Mouse (Mus musculus): Measurements from ENCODE around the gene Fis1. TPM values are rescaled to one million over a fixed set of nuclear protein-coding genes. Genes with fewer than 3 reads are reported as not detected.

The Fis1 gene
- polyA plus RNA-seq, 1 experiment from 2014 or later = 285 TPM

GRCm38 (mm10) chr5:136967592-136967991 is 14.5 kb downstream of the Fis1 start:
- no peaks in the 10 kb centered on the region for H3K27me3 ChIP-seq (ENCODE audit: control insufficient read depth, insufficient read depth, low read length)
- H3K27ac ChIP-seq (ENCODE audit: low read depth, low read length) = no peak overlapping the region
- 76% methylated on average over 10 of the region's 10 CpGs for WGBS
- DNase-seq (ENCODE audit: low spot score) (no peak), ATAC-seq (ENCODE audit: insufficient read depth, low FRiP score, low TSS enrichment) (no peak)
- H3K4me2 ChIP-seq (ENCODE audit: low read depth) = no peak overlapping the region
- H3K4me1 ChIP-seq (ENCODE audit: control insufficient read depth, insufficient read depth, low read length) = 0 out of 2 replicates have a peak, but pooled peaks cover 6% of the 10 kb centered on the region
- H3K9ac ChIP-seq (ENCODE audit: low read length) = no peak overlapping the region
- peaks cover 14% of the 10 kb centered on the region; the same call in 1 of the 2 replicates for H3K36me3 ChIP-seq (ENCODE audit: control insufficient read depth, insufficient read depth, low read length)
- H3K9me3 ChIP-seq (ENCODE audit: control insufficient read depth, low read length) = no peaks in the 10 kb centered on the region
- no peak overlapping the region for H3K4me3 ChIP-seq (ENCODE audit: low read depth, low read length)

GRCm38 (mm10) chr5:136970703-136971102 is 17.6 kb downstream of the Fis1 start:
- Histone ChIP-seq H3K4me3 (ENCODE audit: low read depth, low read length) (no peak overlapping the region), H3K27ac (ENCODE audit: low read depth, low read length) (no peak overlapping the region), H3K27me3 (ENCODE audit: control insufficient read depth, insufficient read depth, low read length) (no peaks in the 10 kb centered on the region), H3K4me2 (ENCODE audit: low read depth) (no peak overlapping the region), H3K36me3 (ENCODE audit: control insufficient read depth, insufficient read depth, low read length) (0 out of 2 replicates have a peak, but pooled peaks cover 6% of the 10 kb centered on the region), H3K9ac (ENCODE audit: low read length) (no peak overlapping the region), H3K9me3 (ENCODE audit: control insufficient read depth, low read length) (no peaks in the 10 kb centered on the region), H3K4me1 (ENCODE audit: control insufficient read depth, insufficient read depth, low read length) (0 out of 2 replicates have a peak, but pooled peaks cover 4% of the 10 kb centered on the region)
- no peak for ATAC-seq (ENCODE audit: insufficient read depth, low FRiP score, low TSS enrichment)
- WGBS = 65% methylated on average over 1 of the region's 1 CpGs
- peak; percentile 54 for DNase-seq (ENCODE audit: low spot score)

GRCm38 (mm10) chr5:136973670-136974069 is 20.6 kb downstream of the Fis1 start:
- Histone ChIP-seq H3K9ac (ENCODE audit: low read length) (no peak overlapping the region), H3K4me1 (ENCODE audit: control insufficient read depth, insufficient read depth, low read length) (no peaks in the 10 kb centered on the region), H3K4me3 (ENCODE audit: low read depth, low read length) (no peak overlapping the region), H3K4me2 (ENCODE audit: low read depth) (no peak overlapping the region), H3K27ac (ENCODE audit: low read depth, low read length) (no peak overlapping the region), H3K9me3 (ENCODE audit: control insufficient read depth, low read length) (no peaks in the 10 kb centered on the region), H3K36me3 (ENCODE audit: control insufficient read depth, insufficient read depth, low read length) (no peaks in the 10 kb centered on the region), H3K27me3 (ENCODE audit: control insufficient read depth, insufficient read depth, low read length) (no peaks in the 10 kb centered on the region)
- ATAC-seq (ENCODE audit: insufficient read depth, low FRiP score, low TSS enrichment) (no peak), DNase-seq (ENCODE audit: low spot score) (no peak)
- 79% methylated on average over 8 of the region's 8 CpGs for WGBS

GRCm38 (mm10) chr5:136977769-136978168 is 24.7 kb downstream of the Fis1 start:
- 0 out of 2 replicates have a peak, but pooled peaks cover 2% of the 10 kb centered on the region for H3K36me3 ChIP-seq (ENCODE audit: control insufficient read depth, insufficient read depth, low read length)
- WGBS = 80% methylated on average over 3 of the region's 4 CpGs

GRCm38 (mm10) chr5:136979762-136980161 is 26.7 kb downstream of the Fis1 start:
- DNase-seq (ENCODE audit: low spot score) (no peak), ATAC-seq (ENCODE audit: insufficient read depth, low FRiP score, low TSS enrichment) (no peak)
- Histone ChIP-seq H3K4me2 (ENCODE audit: low read depth) (no peak overlapping the region), H3K27me3 (ENCODE audit: control insufficient read depth, insufficient read depth, low read length) (no peaks in the 10 kb centered on the region), H3K9ac (ENCODE audit: low read length) (no peak overlapping the region), H3K9me3 (ENCODE audit: control insufficient read depth, low read length) (no peaks in the 10 kb centered on the region), H3K4me1 (ENCODE audit: control insufficient read depth, insufficient read depth, low read length) (no peaks in the 10 kb centered on the region), H3K27ac (ENCODE audit: low read depth, low read length) (no peak overlapping the region), H3K36me3 (ENCODE audit: control insufficient read depth, insufficient read depth, low read length) (0 out of 2 replicates have a peak, but pooled peaks cover 2% of the 10 kb centered on the region), H3K4me3 (ENCODE audit: low read depth, low read length) (no peak overlapping the region)
- WGBS = 84% methylated on average over 2 of the region's 2 CpGs

More at GRCm38 (mm10) chr5:136977769-136978168, 24.7 kb downstream of the Fis1 start:
- no peak for DNase-seq (ENCODE audit: low spot score)
- no peaks in the 10 kb centered on the region for H3K4me1 ChIP-seq (ENCODE audit: control insufficient read depth, insufficient read depth, low read length)
- ATAC-seq (ENCODE audit: insufficient read depth, low FRiP score, low TSS enrichment) = no peak
- H3K27me3 ChIP-seq (ENCODE audit: control insufficient read depth, insufficient read depth, low read length) = no peaks in the 10 kb centered on the region
- H3K9me3 ChIP-seq (ENCODE audit: control insufficient read depth, low read length) = no peaks in the 10 kb centered on the region
- no peak overlapping the region for H3K27ac ChIP-seq (ENCODE audit: low read depth, low read length)
- no peak overlapping the region for H3K9ac ChIP-seq (ENCODE audit: low read length)
- no peak overlapping the region for H3K4me3 ChIP-seq (ENCODE audit: low read depth, low read length)
- H3K4me2 ChIP-seq (ENCODE audit: low read depth) = no peak overlapping the region

GRCm38 (mm10) chr5:136980974-136981373 is 27.9 kb downstream of the Fis1 start:
- ATAC-seq (ENCODE audit: insufficient read depth, low FRiP score, low TSS enrichment) = no peak
- H3K36me3 ChIP-seq (ENCODE audit: control insufficient read depth, insufficient read depth, low read length) = 0 out of 2 replicates have a peak, but pooled peaks cover 2% of the 10 kb centered on the region
- WGBS = 89% methylated on average over 8 of the region's 8 CpGs
- no peak overlapping the region for H3K4me3 ChIP-seq (ENCODE audit: low read depth, low read length)
- no peaks in the 10 kb centered on the region for H3K9me3 ChIP-seq (ENCODE audit: control insufficient read depth, low read length)
- DNase-seq (ENCODE audit: low spot score) = no peak
- H3K27ac ChIP-seq (ENCODE audit: low read depth, low read length) = no peak overlapping the region
- H3K9ac ChIP-seq (ENCODE audit: low read length) = no peak overlapping the region
- no peaks in the 10 kb centered on the region for H3K27me3 ChIP-seq (ENCODE audit: control insufficient read depth, insufficient read depth, low read length)
- H3K4me1 ChIP-seq (ENCODE audit: control insufficient read depth, insufficient read depth, low read length) = peaks cover 2% of the 10 kb centered on the region; the same call in 1 of the 2 replicates
- no peak overlapping the region for H3K4me2 ChIP-seq (ENCODE audit: low read depth)

GRCm38 (mm10) chr5:136982338-136982930 is 29.4 kb downstream of the Fis1 start:
- ATAC-seq (ENCODE audit: insufficient read depth, low FRiP score, low TSS enrichment) (no peak), DNase-seq (ENCODE audit: low spot score) (peak; percentile 60)
- Histone ChIP-seq H3K4me3 (ENCODE audit: low read depth, low read length) (no peak overlapping the region), H3K9me3 (ENCODE audit: control insufficient read depth, low read length) (no peaks in the 10 kb centered on the region), H3K4me1 (ENCODE audit: control insufficient read depth, insufficient read depth, low read length) (peaks cover 5% of the 10 kb centered on the region; the same call in 1 of the 2 replicates), H3K27me3 (ENCODE audit: control insufficient read depth, insufficient read depth, low read length) (no peaks in the 10 kb centered on the region), H3K4me2 (ENCODE audit: low read depth) (no peak overlapping the region), H3K36me3 (ENCODE audit: control insufficient read depth, insufficient read depth, low read length) (0 out of 2 replicates have a peak, but pooled peaks cover 2% of the 10 kb centered on the region), H3K9ac (ENCODE audit: low read length) (no peak overlapping the region), H3K27ac (ENCODE audit: low read depth, low read length) (no peak overlapping the region)
- WGBS = 52% methylated on average over 15 of the region's 16 CpGs

GRCm38 (mm10) chr5:136984828-136985227 is 31.8 kb downstream of the Fis1 start:
- Histone ChIP-seq H3K4me3 (ENCODE audit: low read depth, low read length) (no peak overlapping the region), H3K27me3 (ENCODE audit: control insufficient read depth, insufficient read depth, low read length) (no peaks in the 10 kb centered on the region), H3K36me3 (ENCODE audit: control insufficient read depth, insufficient read depth, low read length) (peaks cover 2% of the 10 kb centered on the region; the same call in 1 of the 2 replicates), H3K9me3 (ENCODE audit: control insufficient read depth, low read length) (no peaks in the 10 kb centered on the region), H3K4me1 (ENCODE audit: control insufficient read depth, insufficient read depth, low read length) (peaks cover 12% of the 10 kb centered on the region; the same call in 1 of the 2 replicates), H3K4me2 (ENCODE audit: low read depth) (no peak overlapping the region), H3K27ac (ENCODE audit: low read depth, low read length) (no peak overlapping the region), H3K9ac (ENCODE audit: low read length) (no peak overlapping the region)
- no peak for ATAC-seq (ENCODE audit: insufficient read depth, low FRiP score, low TSS enrichment)
- WGBS = 55% methylated on average over 14 of the region's 14 CpGs
- DNase-seq (ENCODE audit: low spot score) = no peak

- H3K27me3 ChIP-seq (ENCODE audit: control insufficient read depth, insufficient read depth, low read length) = no peaks in the 10 kb centered on the region
- H3K4me3 ChIP-seq (ENCODE audit: low read depth, low read length) = peak within 1 kb of the TSS; percentile 57
- under 1% methylated on average over 26 of the region's 26 CpGs for WGBS
- H3K36me3 ChIP-seq (ENCODE audit: control insufficient read depth, insufficient read depth, low read length) = peaks cover 9% of the 10 kb centered on the region
- H3K4me2 ChIP-seq (ENCODE audit: low read depth) = peak within 1 kb of the TSS; percentile 74
- H3K9me3 ChIP-seq (ENCODE audit: control insufficient read depth, low read length) = no peaks in the 10 kb centered on the region
- H3K27ac ChIP-seq (ENCODE audit: low read depth, low read length) = peak within 1 kb of the TSS; percentile 93
- peak within 1 kb of the TSS; percentile 86 for H3K9ac ChIP-seq (ENCODE audit: low read length)
- DNase-seq (ENCODE audit: low spot score) (peak; percentile 97), ATAC-seq (ENCODE audit: insufficient read depth, low FRiP score, low TSS enrichment) (peak; percentile 79)
- peaks cover 12% of the 10 kb centered on the region; the same call in 1 of the 2 replicates for H3K4me1 ChIP-seq (ENCODE audit: control insufficient read depth, insufficient read depth, low read length)
These were observed 33.6 kb downstream of the Fis1 start, which contains the start of gene Plod3 for GRCm38 (mm10) chr5:136986695-136987137. TSS of gene Plod3 (plus strand) at chr5:136987019.
